Mouse (Mus musculus): ENCODE data around the gene Gm37240. TPM values are rescaled to one million over a fixed set of nuclear protein-coding genes. Genes with fewer than 3 reads are reported as not detected.

The Gm37240 gene
- total and polyA plus RNA-seq, 3 experiments: not detected

DNA sequence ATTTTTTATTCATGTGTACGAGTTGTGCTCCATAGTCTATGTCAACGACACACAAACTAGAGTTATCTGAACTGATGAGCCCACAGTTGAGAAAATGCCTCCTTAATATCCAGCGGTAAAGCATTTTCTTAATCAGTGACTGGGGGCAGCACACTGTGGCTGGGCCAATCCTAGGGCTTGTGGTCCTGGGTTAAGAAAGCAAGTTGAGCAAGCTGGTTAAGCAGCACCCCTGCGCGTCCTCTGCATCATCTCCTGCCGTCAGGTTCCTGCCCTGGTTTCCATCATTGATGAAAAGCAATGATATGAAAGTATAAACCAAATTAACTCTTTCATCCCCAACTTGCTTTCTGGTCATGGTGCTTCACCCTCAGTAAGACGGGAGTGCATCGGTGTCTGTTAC, 1394.7 kb downstream of the Gm37240 start:
- Histone ChIP-seq H3K4me1 (ENCODE audit: insufficient read depth, low read depth, low read length) (peaks cover 2% of the 10 kb centered on the region; the same call in 1 of the 2 replicates), H3K9me3 (replicated peaks) (no peaks in the 10 kb centered on the region), H3K27me3 (ENCODE audit: insufficient read depth, low read length) (no peaks in the 10 kb centered on the region), H3K36me3 (replicated peaks) (peaks cover 49% of the 10 kb centered on the region), H3K4me3 (ENCODE audit: low read depth, low read length) (no peak overlapping the region)
- no peak for ATAC-seq (ENCODE audit: extremely low read depth, insufficient number of reproducible peaks, low FRiP score, poor library complexity, severe bottlenecking)
- TF ChIP-seq GATA1 (IDR thresholded peaks at IDR 0.05; ENCODE audit: borderline replicate concordance, low read length) (no peak), TAL1 (conservative IDR thresholded peaks at IDR 0.05; ENCODE audit: low read depth, low read length) (no peak), GATA2 (IDR thresholded peaks at IDR 0.05; ENCODE audit: borderline replicate concordance, low read depth, low read length) (no peak), POLR2AphosphoS5 (IDR thresholded peaks at IDR 0.05; ENCODE audit: insufficient replicate concordance, low read depth, low read length) (no peak), CTCF (IDR thresholded peaks at IDR 0.05; ENCODE audit: low read depth, low read length) (no peak)
- no peak for DNase-seq (ENCODE audit: low spot score)

DNA sequence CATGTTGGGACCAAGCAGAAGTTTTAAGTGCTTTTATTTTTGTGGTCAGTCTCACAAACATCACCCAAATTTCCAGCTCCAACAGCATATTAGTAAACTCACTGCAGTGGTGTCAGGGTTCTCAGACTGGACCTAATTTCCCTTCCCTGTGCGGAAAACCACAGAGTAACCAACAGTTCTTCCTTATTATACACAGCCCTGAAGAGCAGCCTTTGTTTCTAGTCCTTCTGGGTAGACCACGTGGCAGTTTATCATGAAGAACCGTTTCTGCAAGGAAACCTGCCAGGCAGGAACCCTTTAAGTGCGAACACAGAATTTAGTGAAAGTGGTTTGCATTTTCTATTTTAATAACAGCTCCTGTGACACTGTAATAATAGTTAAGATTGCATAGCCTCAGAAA, 1395.2 kb downstream of the Gm37240 start:
- no peak for ATAC-seq (ENCODE audit: extremely low read depth, insufficient number of reproducible peaks, low FRiP score, poor library complexity, severe bottlenecking)

DNA sequence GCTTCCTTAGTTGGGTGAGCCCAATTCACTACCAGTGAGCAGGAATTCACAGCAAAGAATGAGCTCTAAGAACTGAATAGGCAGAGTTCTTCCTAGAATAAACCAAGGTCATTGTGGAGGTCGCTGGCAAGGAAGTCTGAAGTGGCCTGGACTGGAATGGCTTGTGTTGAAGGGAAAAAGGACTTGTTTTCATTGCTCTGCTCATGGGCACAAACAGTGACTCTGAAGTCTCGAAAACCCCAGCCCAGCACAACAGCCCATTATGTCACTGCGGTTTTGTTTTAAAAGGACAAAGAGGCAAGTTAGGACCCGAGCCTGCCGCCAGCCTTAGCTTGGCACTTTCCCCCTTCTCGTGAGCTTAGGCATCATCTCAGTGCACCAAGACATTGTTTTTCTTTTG, 1398.6 kb downstream of the Gm37240 start:
- TF ChIP-seq GATA2 (IDR thresholded peaks at IDR 0.05; ENCODE audit: borderline replicate concordance, low read depth, low read length) (no peak), CTCF (IDR thresholded peaks at IDR 0.05; ENCODE audit: low read depth, low read length) (no peak), POLR2AphosphoS5 (IDR thresholded peaks at IDR 0.05; ENCODE audit: insufficient replicate concordance, low read depth, low read length) (no peak), TAL1 (conservative IDR thresholded peaks at IDR 0.05; ENCODE audit: low read depth, low read length) (no peak), GATA1 (IDR thresholded peaks at IDR 0.05; ENCODE audit: borderline replicate concordance, low read length) (no peak)
- H3K9me3 ChIP-seq (replicated peaks): no peaks in the 10 kb centered on the region
- H3K36me3 ChIP-seq (replicated peaks): peaks cover 26% of the 10 kb centered on the region
- no peak overlapping the region for H3K4me3 ChIP-seq (ENCODE audit: low read depth, low read length)
- H3K27me3 ChIP-seq (ENCODE audit: insufficient read depth, low read length): 0 out of 2 replicates have a peak, but pooled peaks cover under 1% of the 10 kb centered on the region
- DNase-seq (ENCODE audit: low spot score): no peak
- ATAC-seq (ENCODE audit: extremely low read depth, insufficient number of reproducible peaks, low FRiP score, poor library complexity, severe bottlenecking): no peak
- peaks cover 2% of the 10 kb centered on the region; the same call in 1 of the 2 replicates for H3K4me1 ChIP-seq (ENCODE audit: insufficient read depth, low read depth, low read length)

More for the DNA sequence above, 1395.2 kb downstream of the Gm37240 start:
- H3K4me3 ChIP-seq (ENCODE audit: low read depth, low read length): no peak overlapping the region
- DNase-seq (ENCODE audit: low spot score): no peak
- H3K36me3 ChIP-seq (replicated peaks): peaks cover 46% of the 10 kb centered on the region
- no peaks in the 10 kb centered on the region for H3K27me3 ChIP-seq (ENCODE audit: insufficient read depth, low read length)
- TF ChIP-seq CTCF (IDR thresholded peaks at IDR 0.05; ENCODE audit: low read depth, low read length) (no peak), GATA2 (IDR thresholded peaks at IDR 0.05; ENCODE audit: borderline replicate concordance, low read depth, low read length) (no peak), POLR2AphosphoS5 (IDR thresholded peaks at IDR 0.05; ENCODE audit: insufficient replicate concordance, low read depth, low read length) (no peak), GATA1 (IDR thresholded peaks at IDR 0.05; ENCODE audit: borderline replicate concordance, low read length) (no peak)
- peaks cover 2% of the 10 kb centered on the region; the same call in 1 of the 2 replicates for H3K4me1 ChIP-seq (ENCODE audit: insufficient read depth, low read depth, low read length)
- H3K9me3 ChIP-seq (replicated peaks): no peaks in the 10 kb centered on the region

DNA sequence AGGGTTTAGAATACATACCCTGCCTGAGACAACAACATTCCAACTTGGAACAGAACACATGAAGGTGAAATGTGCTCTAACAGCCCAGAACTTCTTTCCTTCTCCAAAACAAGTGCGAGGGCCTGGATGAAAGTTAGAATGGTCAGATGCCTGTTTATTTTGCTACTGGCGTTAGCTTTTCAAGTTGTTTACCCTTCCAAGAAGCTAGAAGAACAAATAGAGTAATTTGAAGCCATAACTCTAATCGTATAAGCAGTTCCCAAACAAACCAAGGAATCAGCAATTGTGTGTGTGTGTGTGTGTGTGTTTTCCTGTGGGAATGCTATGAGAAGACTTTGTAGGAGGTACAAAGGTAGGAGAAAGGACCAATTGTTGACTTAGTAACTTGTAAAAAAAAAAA, 1402.4 kb downstream of the Gm37240 start:
- Histone ChIP-seq H3K36me3 (replicated peaks) (no peaks in the 10 kb centered on the region), H3K4me1 (ENCODE audit: insufficient read depth, low read depth, low read length) (peaks cover 13% of the 10 kb centered on the region), H3K4me3 (ENCODE audit: low read depth, low read length) (no peak overlapping the region), H3K9me3 (replicated peaks) (no peaks in the 10 kb centered on the region), H3K27me3 (ENCODE audit: insufficient read depth, low read length) (peaks cover 32% of the 10 kb centered on the region)
- TF ChIP-seq CTCF (IDR thresholded peaks at IDR 0.05; ENCODE audit: low read depth, low read length) (no peak), TAL1 (conservative IDR thresholded peaks at IDR 0.05; ENCODE audit: low read depth, low read length) (no peak), GATA1 (IDR thresholded peaks at IDR 0.05; ENCODE audit: borderline replicate concordance, low read length) (no peak), GATA2 (IDR thresholded peaks at IDR 0.05; ENCODE audit: borderline replicate concordance, low read depth, low read length) (no peak), POLR2AphosphoS5 (IDR thresholded peaks at IDR 0.05; ENCODE audit: insufficient replicate concordance, low read depth, low read length) (no peak)
- ATAC-seq (ENCODE audit: extremely low read depth, insufficient number of reproducible peaks, low FRiP score, poor library complexity, severe bottlenecking) (no peak), DNase-seq (ENCODE audit: low spot score) (no peak)

DNA sequence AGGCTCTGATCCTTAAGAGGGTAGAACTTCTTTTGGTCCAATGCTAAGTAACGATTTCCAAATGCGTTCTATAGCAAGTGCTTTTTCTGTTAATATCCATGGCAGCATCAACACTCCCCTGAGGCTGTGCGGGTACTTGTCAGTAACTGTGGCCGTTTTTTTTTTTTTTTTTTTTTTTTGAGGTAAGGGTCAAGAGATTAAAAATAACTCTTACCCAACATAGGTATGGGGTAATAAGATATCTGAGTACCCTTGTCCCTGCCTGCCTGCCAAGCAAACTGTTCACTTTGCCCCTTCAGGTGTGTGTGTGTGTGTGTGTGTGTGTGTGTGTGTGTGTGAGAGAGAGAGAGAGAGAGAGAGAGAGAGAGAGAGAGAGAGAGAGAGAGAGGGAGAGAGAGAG, 1403.0 kb downstream of the Gm37240 start:
- DNase-seq (ENCODE audit: low spot score) (no peak), ATAC-seq (ENCODE audit: extremely low read depth, insufficient number of reproducible peaks, low FRiP score, poor library complexity, severe bottlenecking) (no peak)
- TF ChIP-seq GATA1 (IDR thresholded peaks at IDR 0.05; ENCODE audit: borderline replicate concordance, low read length) (no peak), TAL1 (conservative IDR thresholded peaks at IDR 0.05; ENCODE audit: low read depth, low read length) (no peak), CTCF (IDR thresholded peaks at IDR 0.05; ENCODE audit: low read depth, low read length) (no peak), GATA2 (IDR thresholded peaks at IDR 0.05; ENCODE audit: borderline replicate concordance, low read depth, low read length) (no peak), POLR2AphosphoS5 (IDR thresholded peaks at IDR 0.05; ENCODE audit: insufficient replicate concordance, low read depth, low read length) (no peak)
- no peaks in the 10 kb centered on the region for H3K9me3 ChIP-seq (replicated peaks)
- peaks cover 19% of the 10 kb centered on the region for H3K4me1 ChIP-seq (ENCODE audit: insufficient read depth, low read depth, low read length)
- no peak overlapping the region for H3K4me3 ChIP-seq (ENCODE audit: low read depth, low read length)
- H3K36me3 ChIP-seq (replicated peaks): no peaks in the 10 kb centered on the region
- peaks cover 38% of the 10 kb centered on the region for H3K27me3 ChIP-seq (ENCODE audit: insufficient read depth, low read length)

DNA sequence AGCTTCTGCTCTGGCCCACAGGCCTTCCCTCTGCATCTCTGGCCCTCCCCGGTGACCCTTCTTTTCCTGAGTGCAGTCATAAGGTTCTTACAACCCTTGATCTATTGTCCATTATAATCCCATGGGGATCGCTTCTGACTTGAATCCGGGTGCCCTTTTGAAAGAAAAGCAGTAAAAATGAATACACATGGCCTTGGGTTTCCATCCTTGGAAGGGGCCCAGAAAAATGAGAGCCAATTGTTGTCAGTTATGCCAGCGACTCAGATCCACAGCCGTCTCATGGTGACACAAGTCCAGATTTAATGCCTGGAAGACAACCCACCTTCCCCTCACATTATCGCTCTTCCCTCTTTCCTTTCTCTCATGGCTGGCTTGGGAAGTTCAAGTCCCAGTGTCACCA, 1405.2 kb downstream of the Gm37240 start:
- Histone ChIP-seq H3K36me3 (replicated peaks) (no peaks in the 10 kb centered on the region), H3K4me1 (ENCODE audit: insufficient read depth, low read depth, low read length) (peaks cover 36% of the 10 kb centered on the region), H3K4me3 (ENCODE audit: low read depth, low read length) (no peak overlapping the region), H3K27me3 (ENCODE audit: insufficient read depth, low read length) (peaks cover 56% of the 10 kb centered on the region), H3K9me3 (replicated peaks) (no peaks in the 10 kb centered on the region)
- ATAC-seq (ENCODE audit: extremely low read depth, insufficient number of reproducible peaks, low FRiP score, poor library complexity, severe bottlenecking) (no peak), DNase-seq (ENCODE audit: low spot score) (no peak)
- TF ChIP-seq CTCF (IDR thresholded peaks at IDR 0.05; ENCODE audit: low read depth, low read length) (no peak), POLR2AphosphoS5 (IDR thresholded peaks at IDR 0.05; ENCODE audit: insufficient replicate concordance, low read depth, low read length) (no peak), TAL1 (conservative IDR thresholded peaks at IDR 0.05; ENCODE audit: low read depth, low read length) (no peak), GATA1 (IDR thresholded peaks at IDR 0.05; ENCODE audit: borderline replicate concordance, low read length) (no peak), GATA2 (IDR thresholded peaks at IDR 0.05; ENCODE audit: borderline replicate concordance, low read depth, low read length) (no peak)
